Mouse (Mus musculus): ENCODE measurements around the gene Ccser1. TPM values are rescaled to one million over a fixed set of nuclear protein-coding genes. Genes with fewer than 3 reads are reported as not detected.

Gene Ccser1
- polyA plus RNA-seq, 1 experiment from 2014 or later = 5.1 TPM

DNA sequence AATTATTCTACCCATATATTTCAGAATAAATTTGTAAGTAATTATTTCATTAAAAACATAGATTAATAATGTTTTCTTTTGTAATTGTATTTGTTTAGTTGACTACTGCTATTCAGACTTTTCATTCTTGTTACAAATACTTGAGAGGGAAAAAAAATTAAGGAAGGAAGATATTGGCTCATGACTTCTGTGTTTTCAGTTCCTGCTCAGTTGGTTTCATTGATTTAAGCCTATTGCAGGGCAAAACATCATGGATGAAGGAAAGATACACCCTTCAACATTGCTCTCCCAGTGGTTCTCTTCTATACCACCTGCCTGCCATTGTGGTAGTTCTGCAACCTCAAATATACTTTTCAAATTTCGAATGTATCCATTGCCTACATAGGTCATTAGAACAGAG is 541.1 kb downstream of the Ccser1 start:
- Histone ChIP-seq H3K27ac (replicated peaks; ENCODE audit: low read depth, low read length) (no peak overlapping the region), H3K4me2 (ENCODE audit: low read depth, low read length) (no peak overlapping the region), H3K9ac (replicated peaks; ENCODE audit: low read length) (no peak overlapping the region), H3K9me3 (replicated peaks; ENCODE audit: control insufficient read depth, low read length) (no peaks in the 10 kb centered on the region), H3K4me3 (ENCODE audit: low read depth, low read length) (no peak overlapping the region), H3K36me3 (replicated peaks; ENCODE audit: control insufficient read depth, insufficient read depth, low read depth, low read length) (no peaks in the 10 kb centered on the region), H3K4me1 (ENCODE audit: control insufficient read depth, insufficient read depth, low read length) (no peaks in the 10 kb centered on the region), H3K27me3 (ENCODE audit: control insufficient read depth, insufficient read depth, low read length) (no peaks in the 10 kb centered on the region)
- WGBS = 82% methylated on average over 1 of the region's 1 CpGs
- ATAC-seq (replicated peaks; ENCODE audit: insufficient number of reproducible peaks, low FRiP score, low TSS enrichment, low read depth) (no peak), DNase-seq (ENCODE audit: low spot score) (no peak)

DNA sequence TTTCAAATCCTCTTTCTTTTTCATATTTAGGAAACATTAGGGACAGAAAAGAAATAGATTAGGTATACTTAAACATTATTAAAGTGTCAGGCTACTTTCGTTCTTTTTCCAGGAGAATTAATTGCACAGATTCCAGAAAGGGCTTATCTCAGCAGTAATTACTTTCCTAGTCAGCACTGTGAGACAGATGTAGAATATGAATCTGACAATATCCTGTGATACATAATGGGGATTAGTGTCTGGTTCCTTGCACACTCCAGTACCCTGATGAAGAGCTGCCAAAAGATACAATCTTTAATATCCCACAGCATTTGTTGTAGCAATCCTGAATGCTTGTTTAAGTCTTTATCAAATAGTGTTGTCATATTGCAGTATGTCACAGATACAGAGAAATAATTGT is 548.9 kb downstream of the Ccser1 start:
- Histone ChIP-seq H3K27me3 (ENCODE audit: control insufficient read depth, insufficient read depth, low read length) (no peaks in the 10 kb centered on the region), H3K9ac (replicated peaks; ENCODE audit: low read length) (no peak overlapping the region), H3K36me3 (replicated peaks; ENCODE audit: control insufficient read depth, insufficient read depth, low read depth, low read length) (no peaks in the 10 kb centered on the region), H3K27ac (replicated peaks; ENCODE audit: low read depth, low read length) (no peak overlapping the region), H3K4me3 (ENCODE audit: low read depth, low read length) (no peak overlapping the region), H3K9me3 (replicated peaks; ENCODE audit: control insufficient read depth, low read length) (no peaks in the 10 kb centered on the region), H3K4me2 (ENCODE audit: low read depth, low read length) (no peak overlapping the region), H3K4me1 (ENCODE audit: control insufficient read depth, insufficient read depth, low read length) (no peaks in the 10 kb centered on the region)
- WGBS = 52% methylated on average over 1 of the region's 1 CpGs
- no peak for DNase-seq (ENCODE audit: low spot score)
- ATAC-seq (replicated peaks; ENCODE audit: insufficient number of reproducible peaks, low FRiP score, low TSS enrichment, low read depth) = no peak

DNA sequence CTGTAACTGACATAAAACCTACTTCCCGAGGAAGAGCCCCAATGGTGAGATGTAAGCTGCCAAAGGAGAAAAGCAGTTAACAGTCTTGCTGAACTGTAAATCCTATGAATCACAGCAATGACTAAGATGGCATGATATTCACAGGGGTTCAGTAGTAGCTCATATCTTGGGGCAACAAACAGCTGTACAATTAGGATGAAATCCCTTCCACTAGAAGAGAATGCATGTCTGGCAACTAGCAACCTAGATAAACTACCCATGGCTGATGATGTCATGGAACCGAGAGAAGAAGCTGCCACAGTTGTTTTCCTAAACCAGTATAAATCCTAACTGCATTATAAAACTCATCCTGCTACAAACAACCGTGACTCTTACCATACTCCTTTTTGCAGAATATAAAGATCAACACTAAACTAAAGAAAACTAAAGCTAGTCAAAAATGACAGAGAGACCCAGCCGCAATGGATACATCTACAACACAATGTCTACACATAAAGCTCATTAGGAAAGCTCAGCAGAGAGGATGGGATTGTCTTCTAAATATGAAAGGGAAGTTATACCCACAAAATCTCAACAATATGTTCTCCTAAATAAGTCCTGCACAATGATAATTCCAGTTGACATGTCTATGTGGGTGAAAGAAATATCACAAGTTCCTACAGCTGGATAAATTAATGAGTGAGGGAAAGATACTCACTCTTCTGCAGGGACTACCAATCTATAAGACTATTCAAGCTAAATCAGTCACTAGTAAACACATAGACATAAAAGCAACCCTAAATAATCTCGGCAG is 550.2 kb downstream of the Ccser1 start:
- no peaks in the 10 kb centered on the region for H3K9me3 ChIP-seq (replicated peaks; ENCODE audit: control insufficient read depth, low read length)
- H3K4me2 ChIP-seq (ENCODE audit: low read depth, low read length) = no peak overlapping the region
- H3K27ac ChIP-seq (replicated peaks; ENCODE audit: low read depth, low read length) = no peak overlapping the region
- ATAC-seq (replicated peaks; ENCODE audit: insufficient number of reproducible peaks, low FRiP score, low TSS enrichment, low read depth) = no peak
- no peak for DNase-seq (ENCODE audit: low spot score)
- no peaks in the 10 kb centered on the region for H3K4me1 ChIP-seq (ENCODE audit: control insufficient read depth, insufficient read depth, low read length)
- WGBS = 81% methylated on average over 5 of the region's 5 CpGs
- no peaks in the 10 kb centered on the region for H3K36me3 ChIP-seq (replicated peaks; ENCODE audit: control insufficient read depth, insufficient read depth, low read depth, low read length)
- H3K27me3 ChIP-seq (ENCODE audit: control insufficient read depth, insufficient read depth, low read length) = no peaks in the 10 kb centered on the region
- H3K9ac ChIP-seq (replicated peaks; ENCODE audit: low read length) = no peak overlapping the region
- no peak overlapping the region for H3K4me3 ChIP-seq (ENCODE audit: low read depth, low read length)

DNA sequence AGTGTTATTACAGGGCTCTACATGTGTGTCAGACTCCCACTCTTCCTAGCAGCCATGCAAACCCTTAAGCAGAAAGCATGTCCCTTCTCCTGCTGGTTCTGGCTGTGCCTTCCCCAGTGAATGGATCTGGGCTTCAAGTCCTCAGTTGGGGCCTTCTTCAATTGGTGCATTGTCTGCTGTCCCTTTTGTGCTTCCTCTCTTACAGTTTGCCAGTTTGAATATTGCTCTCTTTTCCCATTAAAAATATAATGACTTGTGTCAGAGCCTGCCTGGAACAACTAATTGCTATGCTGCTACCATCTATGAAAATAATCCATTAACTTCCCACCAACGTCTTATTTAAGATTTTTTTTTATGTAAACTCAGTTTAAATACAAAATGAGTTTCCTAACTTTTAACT is 566.2 kb downstream of the Ccser1 start:
- no peaks in the 10 kb centered on the region for H3K36me3 ChIP-seq (replicated peaks; ENCODE audit: control insufficient read depth, insufficient read depth, low read depth, low read length)
- H3K27me3 ChIP-seq (ENCODE audit: control insufficient read depth, insufficient read depth, low read length) = no peaks in the 10 kb centered on the region
- ATAC-seq (replicated peaks; ENCODE audit: insufficient number of reproducible peaks, low FRiP score, low TSS enrichment, low read depth) = no peak
- 64% methylated on average over 1 of the region's 1 CpGs for WGBS
- H3K4me2 ChIP-seq (ENCODE audit: low read depth, low read length) = no peak overlapping the region
- H3K27ac ChIP-seq (replicated peaks; ENCODE audit: low read depth, low read length) = no peak overlapping the region
- no peaks in the 10 kb centered on the region for H3K4me1 ChIP-seq (ENCODE audit: control insufficient read depth, insufficient read depth, low read length)
- no peak overlapping the region for H3K9ac ChIP-seq (replicated peaks; ENCODE audit: low read length)
- H3K4me3 ChIP-seq (ENCODE audit: low read depth, low read length) = no peak overlapping the region
- DNase-seq (ENCODE audit: low spot score) = no peak
- H3K9me3 ChIP-seq (replicated peaks; ENCODE audit: control insufficient read depth, low read length) = no peaks in the 10 kb centered on the region

DNA sequence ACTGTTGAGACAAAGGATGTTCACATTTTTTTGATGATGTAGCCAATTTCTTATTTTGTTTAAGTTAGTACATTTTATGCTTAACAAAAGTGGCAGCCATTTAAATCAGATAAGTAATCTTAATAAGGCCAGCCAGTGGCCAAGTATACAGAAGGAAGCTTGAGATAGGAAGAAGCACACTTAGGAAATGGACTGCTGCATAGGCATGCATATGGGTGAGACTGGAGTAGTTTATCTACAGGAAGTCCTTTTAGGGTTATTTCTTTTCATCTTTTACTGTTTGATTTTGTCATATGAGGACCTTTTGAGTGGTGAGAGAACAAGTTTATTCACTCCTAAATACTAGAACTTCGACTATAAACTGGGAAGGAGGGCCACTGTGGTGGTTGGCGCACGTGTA is 582.0 kb downstream of the Ccser1 start:
- DNase-seq (ENCODE audit: low spot score) = no peak

DNA sequence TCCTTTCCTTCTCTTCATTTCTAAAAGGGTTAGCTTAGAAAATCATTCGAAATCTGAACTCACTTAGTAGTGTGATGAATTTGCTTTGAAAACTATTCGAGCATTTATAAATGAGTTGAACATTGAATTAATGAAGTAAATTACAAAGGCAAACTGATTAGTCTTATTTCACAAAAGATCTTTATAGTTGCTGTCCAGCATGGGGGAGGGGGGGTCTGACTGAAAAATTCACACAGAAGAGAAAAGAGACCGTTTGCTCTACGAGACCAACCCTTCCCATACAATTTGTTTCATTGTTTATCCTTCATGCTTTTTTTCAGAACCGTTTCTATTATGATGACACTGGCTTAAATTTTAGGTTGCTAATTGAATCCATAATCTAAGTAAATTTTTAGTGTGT is 583.3 kb downstream of the Ccser1 start:
- H3K27ac ChIP-seq (replicated peaks; ENCODE audit: low read depth, low read length) = no peak overlapping the region
- ATAC-seq (replicated peaks; ENCODE audit: insufficient number of reproducible peaks, low FRiP score, low TSS enrichment, low read depth) (no peak), DNase-seq (ENCODE audit: low spot score) (no peak)
- H3K4me3 ChIP-seq (ENCODE audit: low read depth, low read length) = no peak overlapping the region
- no peaks in the 10 kb centered on the region for H3K27me3 ChIP-seq (ENCODE audit: control insufficient read depth, insufficient read depth, low read length)
- H3K9me3 ChIP-seq (replicated peaks; ENCODE audit: control insufficient read depth, low read length) = no peaks in the 10 kb centered on the region
- H3K4me1 ChIP-seq (ENCODE audit: control insufficient read depth, insufficient read depth, low read length) = no peaks in the 10 kb centered on the region
- no peaks in the 10 kb centered on the region for H3K36me3 ChIP-seq (replicated peaks; ENCODE audit: control insufficient read depth, insufficient read depth, low read depth, low read length)
- H3K4me2 ChIP-seq (ENCODE audit: low read depth, low read length) = no peak overlapping the region
- H3K9ac ChIP-seq (replicated peaks; ENCODE audit: low read length) = no peak overlapping the region
- 68% methylated on average over 5 of the region's 5 CpGs for WGBS

More for the DNA sequence above, 582.0 kb downstream of the Ccser1 start:
- ATAC-seq (replicated peaks; ENCODE audit: insufficient number of reproducible peaks, low FRiP score, low TSS enrichment, low read depth) = no peak
- no peak overlapping the region for H3K4me2 ChIP-seq (ENCODE audit: low read depth, low read length)
- no peaks in the 10 kb centered on the region for H3K27me3 ChIP-seq (ENCODE audit: control insufficient read depth, insufficient read depth, low read length)
- no peaks in the 10 kb centered on the region for H3K36me3 ChIP-seq (replicated peaks; ENCODE audit: control insufficient read depth, insufficient read depth, low read depth, low read length)
- no peaks in the 10 kb centered on the region for H3K9me3 ChIP-seq (replicated peaks; ENCODE audit: control insufficient read depth, low read length)
- 88% methylated on average over 3 of the region's 3 CpGs for WGBS
- H3K4me1 ChIP-seq (ENCODE audit: control insufficient read depth, insufficient read depth, low read length) = no peaks in the 10 kb centered on the region
- no peak overlapping the region for H3K9ac ChIP-seq (replicated peaks; ENCODE audit: low read length)
- no peak overlapping the region for H3K4me3 ChIP-seq (ENCODE audit: low read depth, low read length)
- no peak overlapping the region for H3K27ac ChIP-seq (replicated peaks; ENCODE audit: low read depth, low read length)

DNA sequence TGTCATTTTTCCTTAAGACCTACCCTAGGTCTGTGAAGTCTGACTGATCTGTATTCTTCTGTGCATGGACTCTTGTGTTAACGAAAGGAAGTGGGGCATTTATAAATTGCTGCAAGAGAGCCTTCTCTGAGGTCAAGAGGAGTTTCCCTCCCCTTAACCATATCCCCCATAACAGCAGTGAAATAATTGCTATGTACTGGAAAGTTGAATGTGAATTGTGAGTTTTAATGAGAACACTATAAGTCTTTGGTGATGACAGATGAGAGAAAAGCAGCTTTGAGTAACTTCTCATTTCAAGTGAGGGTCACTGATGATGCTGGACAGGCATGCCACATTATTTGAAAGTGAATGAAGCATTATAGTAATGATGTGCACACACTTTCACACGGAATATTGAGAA is 585.7 kb downstream of the Ccser1 start:
- Histone ChIP-seq H3K36me3 (replicated peaks; ENCODE audit: control insufficient read depth, insufficient read depth, low read depth, low read length) (no peaks in the 10 kb centered on the region), H3K4me1 (ENCODE audit: control insufficient read depth, insufficient read depth, low read length) (no peaks in the 10 kb centered on the region), H3K4me2 (ENCODE audit: low read depth, low read length) (no peak overlapping the region), H3K27ac (replicated peaks; ENCODE audit: low read depth, low read length) (no peak overlapping the region), H3K9ac (replicated peaks; ENCODE audit: low read length) (no peak overlapping the region), H3K4me3 (ENCODE audit: low read depth, low read length) (no peak overlapping the region), H3K9me3 (replicated peaks; ENCODE audit: control insufficient read depth, low read length) (no peaks in the 10 kb centered on the region), H3K27me3 (ENCODE audit: control insufficient read depth, insufficient read depth, low read length) (no peaks in the 10 kb centered on the region)
- ATAC-seq (replicated peaks; ENCODE audit: insufficient number of reproducible peaks, low FRiP score, low TSS enrichment, low read depth) = no peak
- 71% methylated on average over 2 of the region's 2 CpGs for WGBS
- no peak for DNase-seq (ENCODE audit: low spot score)

DNA sequence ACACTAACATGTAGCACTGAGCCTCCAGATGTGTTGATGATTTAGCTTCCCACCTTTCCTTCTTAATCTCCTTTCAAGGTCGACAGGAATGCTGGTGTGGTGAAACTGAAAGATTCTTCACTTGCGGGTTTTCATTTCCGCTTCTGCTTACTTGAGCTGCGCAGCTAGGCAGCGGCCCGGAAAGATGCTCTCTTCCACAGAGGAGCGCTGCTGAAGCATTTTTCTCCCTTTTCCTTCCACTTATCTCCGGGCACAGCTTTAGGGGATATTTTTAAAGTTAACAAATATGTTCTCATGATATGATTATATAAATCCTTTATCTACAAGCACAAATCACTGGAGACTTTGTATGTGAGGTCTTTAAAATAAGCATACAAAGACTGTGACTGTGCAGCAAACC is 587.0 kb downstream of the Ccser1 start:
- Histone ChIP-seq H3K36me3 (replicated peaks; ENCODE audit: control insufficient read depth, insufficient read depth, low read depth, low read length) (no peaks in the 10 kb centered on the region), H3K9ac (replicated peaks; ENCODE audit: low read length) (no peak overlapping the region), H3K9me3 (replicated peaks; ENCODE audit: control insufficient read depth, low read length) (no peaks in the 10 kb centered on the region), H3K4me3 (ENCODE audit: low read depth, low read length) (no peak overlapping the region), H3K4me1 (ENCODE audit: control insufficient read depth, insufficient read depth, low read length) (no peaks in the 10 kb centered on the region), H3K27ac (replicated peaks; ENCODE audit: low read depth, low read length) (no peak overlapping the region), H3K4me2 (ENCODE audit: low read depth, low read length) (no peak overlapping the region), H3K27me3 (ENCODE audit: control insufficient read depth, insufficient read depth, low read length) (no peaks in the 10 kb centered on the region)
- DNase-seq (ENCODE audit: low spot score) = no peak
- WGBS = 83% methylated on average over 8 of the region's 8 CpGs
- ATAC-seq (replicated peaks; ENCODE audit: insufficient number of reproducible peaks, low FRiP score, low TSS enrichment, low read depth) = no peak

Data from embryonic facial prominence, embryonic 11.5 days (tissue).